Mouse (Mus musculus): ENCODE data around the gene Mup19. TPM values are rescaled to one million over a fixed set of nuclear protein-coding genes. Genes with fewer than 3 reads are reported as not detected.

Gene Mup19
- polyA plus RNA-seq (2012; rRNA removed; ENCODE audit: low replicate concordance): not detected in 2 replicates

DNA sequence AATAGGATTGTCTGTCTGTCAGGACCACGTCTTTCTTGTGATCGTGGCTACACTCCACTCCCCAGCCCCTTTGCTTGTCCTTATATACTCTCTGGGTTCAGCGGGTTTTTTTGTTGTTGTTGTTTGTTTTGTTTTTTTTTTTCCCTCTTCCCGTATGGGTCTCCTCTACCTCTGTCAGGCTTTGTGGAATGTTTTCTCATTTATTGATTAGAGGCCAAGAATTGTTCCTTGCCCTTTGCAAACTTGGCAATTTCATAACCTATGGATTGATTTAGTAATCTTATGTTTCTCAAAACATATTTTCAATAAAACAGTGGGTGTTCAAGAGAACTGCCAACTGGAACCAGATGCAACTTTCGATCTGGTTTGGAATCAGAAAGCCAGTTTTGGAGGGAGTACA lies at the start of gene Mup19:
Mup19 (minus strand) TSS at position 101 of the 400 bp plus-strand sequence.

Other genes starting within 250 kb of the Mup19 start
- not detected in 2 replicates for gene Mup17, start 186.4 kb downstream of the Mup19 start, polyA plus RNA-seq (2012; rRNA removed; ENCODE audit: low replicate concordance)
- not detected in 2 replicates for gene Mup18, start 108.1 kb downstream of the Mup19 start, polyA plus RNA-seq (2012; rRNA removed; ENCODE audit: low replicate concordance)
- gene Mup5, start 53.0 kb upstream of the Mup19 start, polyA plus RNA-seq (2012; rRNA removed; ENCODE audit: low replicate concordance): not detected in 2 replicates